Mouse (Mus musculus) limb, embryonic 15.5 days (tissue): ENCODE measurements around the gene Trmo. TPM values are rescaled to one million over a fixed set of nuclear protein-coding genes. Genes with fewer than 3 reads are reported as not detected.

Source experiments
- ATAC-seq: fragments of 200-750 bp; cut with Nextera tagmentation; 2 replicates; pipeline ENCODE4 v1.8.0; 2017; ENCODE audit warnings: low read depth, moderate TSS enrichment; ENCODE audit not compliant: insufficient number of reproducible peaks, low FRiP score, low TSS enrichment
- H3K27ac ChIP-seq: fragments of 300-500 bp; sonication (generic); 2 replicates; pipeline ENCODE4 v1.5.1; 2015; ENCODE audit warnings: moderate library complexity, mild to moderate bottlenecking, inconsistent platforms
- H3K27me3 ChIP-seq: fragments of 300-500 bp; sonication (generic); 2 replicates; pipeline ENCODE4 v1.6.1; 2015; ENCODE audit warnings: inconsistent platforms
- H3K36me3 ChIP-seq: fragments of 300-500 bp; sonication (generic); 2 replicates; pipeline ENCODE4 v1.6.1; 2015; ENCODE audit warnings: inconsistent platforms
- H3K4me1 ChIP-seq: fragments of 300-500 bp; sonication (generic); 2 replicates; pipeline ENCODE4 v1.6.1; 2015; ENCODE audit warnings: inconsistent platforms
- H3K4me2 ChIP-seq: fragments of 300-500 bp; sonication (generic); 2 replicates; pipeline ENCODE4 v1.6.1; 2015; ENCODE audit warnings: mild to moderate bottlenecking, inconsistent platforms
- H3K4me3 ChIP-seq: fragments of 300-500 bp; sonication (generic); 2 replicates; pipeline ENCODE4 v1.5.1; 2015; ENCODE audit warnings: mild to moderate bottlenecking, inconsistent platforms
- H3K9ac ChIP-seq: fragments of 300-500 bp; sonication (generic); 2 replicates; pipeline ENCODE4 v1.6.1; 2015; ENCODE audit warnings: inconsistent platforms
- H3K9me3 ChIP-seq: fragments of 300-500 bp; sonication (generic); 2 replicates; pipeline ENCODE4 v1.6.1; 2016; ENCODE audit warnings: inconsistent platforms
- WGBS: fragments of 180-500 bp; shearing (Covaris S2); methylation state at CpG from one replicate; pipeline ENCODE4 v1.1.7; 2015; 5-methylcytosine and 5-hydroxymethylcytosine counted together
- polyA plus RNA-seq: library from polyadenylated mRNA; unstranded; fragments of >200 nt; fragmentation: Nextera tagmentation; extraction: Ambion mirVana; gene quantifications from 2 replicates; pipeline ENCODE4 v1.2.1, GENCODE M21; 2015

Trmo gene
- polyA plus RNA-seq, 1 experiment from 2014 or later: 10.2 TPM

DNA sequence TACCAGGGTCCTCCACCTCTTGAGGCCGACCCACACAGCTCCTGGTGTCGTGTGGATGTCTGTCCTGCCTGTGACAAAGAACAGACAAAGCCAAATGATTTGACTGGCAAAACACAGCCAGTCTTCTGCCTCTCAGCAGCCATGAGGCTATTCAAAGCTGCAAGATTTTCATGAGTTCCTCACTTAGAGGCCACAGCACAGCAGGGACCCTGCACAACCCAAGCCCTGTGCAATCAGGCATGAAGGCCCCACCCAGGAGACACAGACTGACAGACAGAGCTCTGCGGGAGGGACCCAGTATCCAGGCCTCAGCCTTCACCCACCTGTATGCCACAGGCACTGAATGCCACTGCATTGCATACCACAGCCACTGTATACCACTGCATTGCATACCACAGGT lies 60.3 kb downstream of the Trmo start:
- H3K9ac ChIP-seq: no peak overlapping the region
- H3K27me3 ChIP-seq: no peaks in the 10 kb centered on the region
- no peaks in the 10 kb centered on the region for H3K9me3 ChIP-seq
- ATAC-seq: no peak
- H3K4me3 ChIP-seq: no peak overlapping the region
- no peak overlapping the region for H3K4me2 ChIP-seq
- WGBS: 57% methylated on average over 3 of the region's 3 CpGs
- H3K27ac ChIP-seq: no peak overlapping the region
- H3K36me3 ChIP-seq: no peaks in the 10 kb centered on the region
- no peaks in the 10 kb centered on the region for H3K4me1 ChIP-seq

Other genes with a start within 250 kb of the Trmo start
- gene Xpa, start 193.1 kb downstream of the Trmo start, polyA plus RNA-seq: 20.6 and 22.0 TPM in 2 replicates
- 0.08 TPM in 1 of 2 replicates, not detected in the other for gene Foxe1, start 45.8 kb downstream of the Trmo start, polyA plus RNA-seq
- gene Hemgn, start 24.1 kb upstream of the Trmo start, polyA plus RNA-seq: 0.77 and 2.4 TPM in 2 replicates
- gene Anp32b, start 61.5 kb upstream of the Trmo start, polyA plus RNA-seq: 235 and 258 TPM in 2 replicates
- 94.4 and 94.7 TPM in 2 replicates for gene Nans, start 99.8 kb upstream of the Trmo start, polyA plus RNA-seq
- gene Trim14, start 146.7 kb upstream of the Trmo start, polyA plus RNA-seq: 1.4 and 2.1 TPM in 2 replicates
- 3.2 and 3.5 TPM in 2 replicates for gene Coro2a, start 212.8 kb upstream of the Trmo start, polyA plus RNA-seq